Mouse (Mus musculus): ENCODE measurements around the gene Btbd35f14. TPM values are rescaled to one million over a fixed set of nuclear protein-coding genes. Genes with fewer than 3 reads are reported as not detected.
"Not testable (repeated sequence)": the region's sequence is repeated elsewhere in the genome, so short reads cannot be mapped to it uniquely, and the experiment has no call there.

Gene Btbd35f14
- polyA plus RNA-seq (2012; rRNA removed), result not detected in 2 replicates

GRCm38 (mm10) chrX:33702249-33702648, at the start of gene Btbd35f14:
Btbd35f14 (minus strand) TSS chrX:33702349.
- WGBS, result no CpG with 5 or more reads among the region's 3 CpGs
- not testable (repeated sequence) for H3K27me3 ChIP-seq (ENCODE audit: control insufficient read depth, insufficient read depth, low read length); H3K27ac ChIP-seq (ENCODE audit: control insufficient read depth, insufficient read depth, low read length)

GRCm38 (mm10) chrX:33656872-33657271, 45.3 kb downstream of the Btbd35f14 start, which contains the start of gene Btbd35f13:
Btbd35f13 (plus strand) TSS chrX:33657172.
- H3K36me3 ChIP-seq (ENCODE audit: control insufficient read depth, insufficient read depth, low read length); H3K4me3 ChIP-seq (ENCODE audit: control insufficient read depth, insufficient read depth, low read length); H3K27me3 ChIP-seq (ENCODE audit: control insufficient read depth, insufficient read depth, low read length); H3K27ac ChIP-seq (ENCODE audit: control insufficient read depth, insufficient read depth, low read length); H3K4me1 ChIP-seq (replicated peaks; ENCODE audit: control insufficient read depth, insufficient read depth, low read length); DNase-seq: not testable (repeated sequence)
- WGBS, result 88% methylated on average over 2 of the region's 3 CpGs

More at GRCm38 (mm10) chrX:33702249-33702648, at the start of gene Btbd35f14:
- H3K4me1 ChIP-seq (replicated peaks; ENCODE audit: control insufficient read depth, insufficient read depth, low read length); H3K36me3 ChIP-seq (ENCODE audit: control insufficient read depth, insufficient read depth, low read length); DNase-seq; H3K4me3 ChIP-seq (ENCODE audit: control insufficient read depth, insufficient read depth, low read length): not testable (repeated sequence)

Other genes starting within 250 kb of the Btbd35f14 start
- gene Btbd35f15, start 125.0 kb downstream of the Btbd35f14 start, polyA plus RNA-seq (2012; rRNA removed), result not detected in 2 replicates
- not detected in 2 replicates for gene Btbd35f13, start 45.2 kb downstream of the Btbd35f14 start, polyA plus RNA-seq (2012; rRNA removed)

All from thymus, adult 2 months (tissue).